Mouse (Mus musculus): ENCODE results near the gene Igsf9b. TPM values are rescaled to one million over a fixed set of nuclear protein-coding genes. Genes with fewer than 3 reads are reported as not detected.

Gene Igsf9b
- polyA plus RNA-seq, 1 experiment from 2014 or later, result 1.4 TPM

GRCm38 (mm10) chr9:27287419-27287818 is 11.6 kb upstream of the Igsf9b start:
- Histone ChIP-seq H3K9ac (replicated peaks; ENCODE audit: low read depth) (no peak overlapping the region), H3K4me3 (ENCODE audit: low read depth, low read length) (no peak overlapping the region), H3K4me2 (replicated peaks; ENCODE audit: low read depth, low read length) (no peak overlapping the region), H3K9me3 (ENCODE audit: low read length) (no peaks in the 10 kb centered on the region), H3K4me1 (ENCODE audit: insufficient read depth, low read depth, low read length) (no peaks in the 10 kb centered on the region), H3K36me3 (ENCODE audit: insufficient read depth, low read length) (no peaks in the 10 kb centered on the region), H3K27ac (ENCODE audit: low read length) (no peak overlapping the region), H3K27me3 (replicated peaks; ENCODE audit: insufficient read depth, low read length) (no peaks in the 10 kb centered on the region)
- DNase-seq (ENCODE audit: low spot score), result peak; percentile 7
- no peak for ATAC-seq
- WGBS, result 43% methylated on average over 5 of the region's 5 CpGs
- TF ChIP-seq CTCF (IDR thresholded peaks at IDR 0.05), result peak; percentile 62
- no peak for TF ChIP-seq EP300 (IDR thresholded peaks at IDR 0.05)

DNA sequence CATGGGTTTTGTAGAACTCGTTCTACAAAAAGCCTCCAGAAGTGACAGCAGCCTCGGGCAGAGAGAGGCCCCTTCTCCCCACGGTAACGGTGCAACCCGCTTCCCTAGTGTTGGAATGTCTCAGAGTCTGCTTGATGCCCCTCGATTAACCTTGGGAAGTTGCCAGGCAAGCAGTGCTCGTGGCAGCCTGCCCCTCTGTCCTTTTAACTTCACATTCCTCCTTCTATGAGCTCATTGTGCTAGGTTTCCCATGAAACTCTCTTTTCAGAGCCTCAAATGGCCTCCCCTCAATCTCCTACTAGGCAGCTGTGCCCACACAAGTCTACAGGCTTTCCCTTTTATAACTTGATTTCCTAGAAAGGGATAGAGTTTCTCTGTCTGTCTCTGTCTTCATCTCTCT is 10.6 kb upstream of the Igsf9b start:
- Histone ChIP-seq H3K4me1 (ENCODE audit: insufficient read depth, low read depth, low read length) (no peaks in the 10 kb centered on the region), H3K9me3 (ENCODE audit: low read length) (no peaks in the 10 kb centered on the region), H3K4me3 (ENCODE audit: low read depth, low read length) (no peak overlapping the region), H3K9ac (replicated peaks; ENCODE audit: low read depth) (no peak overlapping the region), H3K27me3 (replicated peaks; ENCODE audit: insufficient read depth, low read length) (no peaks in the 10 kb centered on the region), H3K27ac (ENCODE audit: low read length) (no peak overlapping the region), H3K36me3 (ENCODE audit: insufficient read depth, low read length) (no peaks in the 10 kb centered on the region), H3K4me2 (replicated peaks; ENCODE audit: low read depth, low read length) (no peak overlapping the region)
- 14% methylated on average over 7 of the region's 7 CpGs for WGBS
- TF ChIP-seq CTCF (IDR thresholded peaks at IDR 0.05) (no peak), EP300 (IDR thresholded peaks at IDR 0.05) (no peak)
- no peak for ATAC-seq
- no peak for DNase-seq (ENCODE audit: low spot score)

- H3K4me2 ChIP-seq (replicated peaks; ENCODE audit: low read depth, low read length), result no peak overlapping the region
- DNase-seq (ENCODE audit: low spot score), result peak; percentile 26
Observed at GRCm38 (mm10) chr9:27289543-27290308, 9.3 kb upstream of the Igsf9b start.

GRCm38 (mm10) chr9:27294380-27294779 is 4.6 kb upstream of the Igsf9b start:
- no peaks in the 10 kb centered on the region for H3K9me3 ChIP-seq (ENCODE audit: low read length)
- TF ChIP-seq CTCF (IDR thresholded peaks at IDR 0.05) (no peak), EP300 (IDR thresholded peaks at IDR 0.05) (no peak)
- H3K27ac ChIP-seq (ENCODE audit: low read length), result no peak overlapping the region
- no peaks in the 10 kb centered on the region for H3K4me1 ChIP-seq (ENCODE audit: insufficient read depth, low read depth, low read length)
- no peak for DNase-seq (ENCODE audit: low spot score)
- no peak overlapping the region for H3K4me3 ChIP-seq (ENCODE audit: low read depth, low read length)
- H3K4me2 ChIP-seq (replicated peaks; ENCODE audit: low read depth, low read length), result no peak overlapping the region
- no peak overlapping the region for H3K9ac ChIP-seq (replicated peaks; ENCODE audit: low read depth)
- no peaks in the 10 kb centered on the region for H3K36me3 ChIP-seq (ENCODE audit: insufficient read depth, low read length)
- WGBS, result 51% methylated on average over 4 of the region's 4 CpGs
- ATAC-seq, result no peak
- 0 out of 2 replicates have a peak, but pooled peaks cover 8% of the 10 kb centered on the region for H3K27me3 ChIP-seq (replicated peaks; ENCODE audit: insufficient read depth, low read length)

More at GRCm38 (mm10) chr9:27289543-27290308, 9.3 kb upstream of the Igsf9b start:
- no peak overlapping the region for H3K9ac ChIP-seq (replicated peaks; ENCODE audit: low read depth)
- no peak overlapping the region for H3K27ac ChIP-seq (ENCODE audit: low read length)
- TF ChIP-seq EP300 (IDR thresholded peaks at IDR 0.05), result no peak
- no peak for TF ChIP-seq CTCF (IDR thresholded peaks at IDR 0.05)
- no peak overlapping the region for H3K4me3 ChIP-seq (ENCODE audit: low read depth, low read length)
- H3K36me3 ChIP-seq (ENCODE audit: insufficient read depth, low read length), result no peaks in the 10 kb centered on the region
- no peaks in the 10 kb centered on the region for H3K4me1 ChIP-seq (ENCODE audit: insufficient read depth, low read depth, low read length)
- 29% methylated on average over 7 of the region's 7 CpGs for WGBS
- no peaks in the 10 kb centered on the region for H3K27me3 ChIP-seq (replicated peaks; ENCODE audit: insufficient read depth, low read length)
- no peak for ATAC-seq
- no peaks in the 10 kb centered on the region for H3K9me3 ChIP-seq (ENCODE audit: low read length)

DNA sequence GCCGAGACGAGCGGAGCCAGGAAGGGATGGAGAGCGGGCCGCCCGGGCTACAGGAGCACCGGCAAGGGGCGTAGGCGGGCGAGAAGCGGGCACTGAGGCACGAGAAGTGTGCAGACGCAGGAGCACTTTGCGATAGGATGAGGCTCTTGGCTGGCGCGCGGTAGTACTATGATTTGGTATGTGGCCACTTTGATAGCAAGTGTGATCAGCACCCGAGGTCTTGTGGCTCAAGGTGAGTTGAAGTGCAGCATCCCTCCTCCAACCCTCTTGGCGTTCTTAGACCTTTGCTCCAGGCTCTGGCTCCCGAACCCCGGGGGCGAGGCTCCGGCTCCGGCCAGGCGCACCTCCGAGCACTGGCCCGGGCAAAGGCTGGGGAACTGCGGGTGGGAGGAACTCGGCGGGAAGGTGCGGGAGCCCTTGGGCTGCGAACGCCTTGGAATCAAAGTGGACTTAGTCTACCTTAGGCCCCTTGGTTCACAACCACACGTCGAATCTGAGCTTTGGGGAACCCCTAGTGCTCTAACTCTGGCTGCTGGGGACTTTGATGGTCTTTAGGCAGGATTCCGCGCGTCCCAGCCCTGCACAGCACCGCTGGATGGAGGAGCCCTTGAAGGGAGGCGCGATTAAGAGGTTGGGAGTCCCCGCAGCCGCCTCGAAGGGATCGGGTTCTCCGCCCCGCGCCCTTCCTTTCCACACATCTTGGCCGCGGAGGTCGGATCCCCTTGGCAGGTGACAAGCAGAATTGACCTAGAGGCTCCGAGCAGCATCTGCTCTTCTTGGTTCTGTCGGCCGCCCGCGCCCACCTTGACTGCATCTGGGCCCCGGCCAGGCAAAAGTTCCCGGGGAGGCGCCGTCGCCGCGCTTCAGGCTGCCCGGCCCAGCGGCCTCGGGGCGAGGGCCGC is 533 bp downstream of the Igsf9b start:
- no peaks in the 10 kb centered on the region for H3K9me3 ChIP-seq (ENCODE audit: low read length)
- H3K9ac ChIP-seq (replicated peaks; ENCODE audit: low read depth), result no peak overlapping the region
- peak; percentile 21 for ATAC-seq
- H3K4me2 ChIP-seq (replicated peaks; ENCODE audit: low read depth, low read length), result peak overlapping the region; percentile 77
- no peak for TF ChIP-seq EP300 (IDR thresholded peaks at IDR 0.05)
- no peak; the same call in 1 of the 2 replicates for TF ChIP-seq CTCF (IDR thresholded peaks at IDR 0.05)
- 0 out of 2 replicates have a peak, but pooled peaks cover 15% of the 10 kb centered on the region for H3K27me3 ChIP-seq (replicated peaks; ENCODE audit: insufficient read depth, low read length)
- DNase-seq (ENCODE audit: low spot score), result no peak
- H3K27ac ChIP-seq (ENCODE audit: low read length), result no peak overlapping the region
- no peaks in the 10 kb centered on the region for H3K4me1 ChIP-seq (ENCODE audit: insufficient read depth, low read depth, low read length)
- under 1% methylated on average over 68 of the region's 68 CpGs for WGBS
- H3K36me3 ChIP-seq (ENCODE audit: insufficient read depth, low read length), result no peaks in the 10 kb centered on the region
- peak overlapping the region; percentile 48 for H3K4me3 ChIP-seq (ENCODE audit: low read depth, low read length)

- H3K4me1 ChIP-seq (ENCODE audit: insufficient read depth, low read depth, low read length), result no peaks in the 10 kb centered on the region
- TF ChIP-seq EP300 (IDR thresholded peaks at IDR 0.05) (no peak), CTCF (IDR thresholded peaks at IDR 0.05) (no peak)
- no peak overlapping the region for H3K27ac ChIP-seq (ENCODE audit: low read length)
- H3K4me3 ChIP-seq (ENCODE audit: low read depth, low read length), result peak overlapping the region; percentile 48
- no peaks in the 10 kb centered on the region for H3K36me3 ChIP-seq (ENCODE audit: insufficient read depth, low read length)
- WGBS, result 1% methylated on average over 32 of the region's 32 CpGs
- peak overlapping the region; percentile 77 for H3K4me2 ChIP-seq (replicated peaks; ENCODE audit: low read depth, low read length)
- ATAC-seq (no peak), DNase-seq (ENCODE audit: low spot score) (peak; percentile 18)
- H3K9me3 ChIP-seq (ENCODE audit: low read length), result no peaks in the 10 kb centered on the region
- no peak overlapping the region for H3K9ac ChIP-seq (replicated peaks; ENCODE audit: low read depth)
- H3K27me3 ChIP-seq (replicated peaks; ENCODE audit: insufficient read depth, low read length), result 0 out of 2 replicates have a peak, but pooled peaks cover 15% of the 10 kb centered on the region
Observed at GRCm38 (mm10) chr9:27300188-27300691, 1.2 kb downstream of the Igsf9b start.
